Mouse (Mus musculus) 416B (cell line): Measurements from ENCODE around the gene Mcm9.
"Not testable (repeated sequence)": the region's sequence is repeated elsewhere in the genome, so short reads cannot be mapped to it uniquely, and the experiment has no call there.

ENCODE experiments used
- DNase-seq: peaks from one replicate; pipeline ENCODE4 v3.0.0; 2011; ENCODE audit warnings: low read depth

Mcm9 gene

GRCm38 (mm10) chr10:53499518-53499917, 130.7 kb downstream of the Mcm9 start:
- DNase-seq, result peak; percentile 46

- DNase-seq, result not testable (repeated sequence)
These were observed 134.9 kb downstream of the Mcm9 start for GRCm38 (mm10) chr10:53495349-53495748.

- no peak for DNase-seq
These were observed 136.3 kb downstream of the Mcm9 start for GRCm38 (mm10) chr10:53493954-53494353.
